Mouse (Mus musculus): ENCODE data around the gene Ier3.
A peak's percentile ranks its signal among the peaks of the same experiment; 100 is the strongest.

Ier3 gene

DNA sequence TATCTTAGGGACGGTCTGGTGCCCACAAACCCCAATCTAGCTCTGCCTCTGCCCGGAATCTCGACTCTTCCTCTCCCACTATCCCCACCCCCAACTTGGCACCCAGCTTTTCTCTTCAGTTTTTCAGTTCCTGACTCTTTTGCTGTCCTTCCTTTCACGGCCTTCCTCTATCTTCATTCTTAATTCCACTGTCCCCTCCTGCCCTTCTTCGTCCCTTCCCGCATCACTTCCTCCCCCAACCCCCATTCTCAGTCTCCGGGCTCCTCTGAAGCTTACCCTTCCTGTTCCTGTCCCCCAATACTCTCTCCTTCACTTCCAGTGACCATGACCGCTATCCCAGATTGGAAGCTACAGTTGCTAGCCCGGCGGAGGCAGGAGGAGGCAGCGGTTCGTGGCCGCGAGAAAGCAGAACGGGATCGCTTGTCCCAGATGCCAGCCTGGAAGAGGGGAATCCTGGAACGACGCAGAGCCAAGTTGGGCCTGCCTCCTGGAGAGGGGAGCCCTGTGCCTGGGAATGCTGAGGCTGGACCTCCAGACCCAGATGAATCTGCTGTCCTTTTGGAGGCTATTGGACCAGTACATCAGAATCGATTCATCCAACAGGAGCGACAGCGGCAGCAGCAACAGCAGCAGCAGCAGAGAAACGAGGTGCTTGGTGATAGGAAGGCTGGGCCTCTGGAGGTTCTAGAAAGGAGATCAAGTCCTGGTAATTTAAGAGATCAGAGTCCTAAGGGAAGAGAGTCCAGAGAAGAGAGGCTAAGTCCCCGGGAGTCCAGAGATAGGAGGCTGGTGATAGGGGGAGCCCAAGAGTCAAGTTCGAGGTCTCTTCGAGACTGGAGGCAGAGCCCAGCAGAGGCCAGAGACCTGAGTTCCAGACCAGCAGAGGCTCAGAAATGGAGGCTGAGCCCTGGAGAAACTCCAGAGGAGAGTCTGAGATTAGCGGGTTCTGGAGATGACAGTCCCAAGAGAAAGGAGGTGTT lies 45.7 kb downstream of the Ier3 start:
- DNase-seq (ENCODE audit: low spot score in 2 of 2) = no peak

DNA sequence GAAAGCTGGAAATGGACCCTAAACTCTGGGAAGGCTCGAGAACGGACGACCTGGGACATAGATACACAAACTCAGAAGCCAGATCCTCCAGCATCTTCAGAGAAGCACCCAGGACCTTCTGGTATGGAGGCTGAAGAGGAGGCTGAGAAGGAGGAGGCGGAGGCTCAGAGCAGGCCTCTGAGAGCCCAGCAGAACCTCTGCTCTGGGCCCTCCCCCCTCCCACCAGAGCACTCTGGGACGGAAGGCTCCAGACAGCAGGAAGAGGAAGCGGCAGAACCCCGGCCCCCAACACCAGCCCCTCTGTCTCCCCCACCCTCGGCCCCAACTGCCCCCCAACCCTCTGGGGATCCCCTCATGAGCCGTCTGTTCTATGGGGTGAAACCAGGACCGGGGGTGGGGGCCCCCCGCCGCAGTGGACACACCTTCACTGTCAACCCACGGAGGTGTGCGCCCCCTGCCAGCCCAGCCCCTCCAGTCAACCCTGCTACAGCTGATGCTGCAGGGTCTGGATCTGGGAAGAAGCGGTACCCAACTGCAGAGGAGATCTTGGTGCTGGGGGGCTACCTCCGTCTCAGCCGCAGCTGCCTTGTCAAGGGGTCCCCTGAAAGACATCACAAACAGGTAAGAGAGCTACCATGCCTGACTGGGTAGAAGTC lies 46.8 kb downstream of the Ier3 start:
- DNase-seq (ENCODE audit: low spot score in 2 of 2) = no peak

- DNase-seq (ENCODE audit: low spot score in 2 of 2) = no peak
Measured at GRCm38 (mm10) chr17:35868961-35869345, 47.5 kb downstream of the Ier3 start.

DNA sequence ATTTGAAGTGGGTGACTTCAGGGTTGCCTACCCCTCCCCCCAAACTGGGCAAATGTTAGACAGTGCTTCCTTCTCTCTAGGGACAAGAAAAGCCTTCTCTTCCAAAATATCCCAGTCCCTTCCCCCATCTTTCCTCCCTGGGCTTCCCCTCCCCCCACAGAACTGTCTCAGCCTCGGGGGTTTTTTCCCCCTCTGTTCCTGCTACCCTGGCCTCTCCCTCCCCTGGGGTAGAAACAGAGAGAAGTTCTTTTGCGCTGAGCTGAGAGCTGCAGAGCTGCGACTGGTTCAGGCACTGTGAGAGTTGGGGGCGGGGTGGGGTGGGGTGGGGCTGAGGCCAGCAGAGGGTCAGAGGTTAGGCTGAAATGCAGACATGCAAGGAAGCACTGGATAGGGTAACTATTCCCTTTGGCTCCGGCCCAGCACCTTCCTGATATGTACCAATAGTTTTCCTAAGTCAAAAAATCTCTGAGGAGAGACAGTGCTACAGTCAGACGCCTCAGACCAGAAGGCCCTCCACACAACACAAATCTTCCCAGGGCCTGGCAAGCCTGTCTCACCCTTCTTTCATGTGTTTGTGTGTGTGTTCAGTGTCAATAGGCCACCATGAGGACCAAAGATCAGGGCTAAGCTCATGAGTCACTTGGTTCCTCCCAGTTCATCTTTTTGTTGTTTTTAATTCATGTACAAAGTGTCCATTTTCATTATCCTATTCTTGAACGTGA lies 48.0 kb downstream of the Ier3 start:
- no peak for DNase-seq (ENCODE audit: low spot score in 2 of 2)

- peak in 1 of 2 experiments; percentile 63 for DNase-seq (ENCODE audit: low spot score in 2 of 2)
Measured at GRCm38 (mm10) chr17:35870151-35870883, 48.8 kb downstream of the Ier3 start.

GRCm38 (mm10) chr17:35870884-35871696 lies 49.6 kb downstream of the Ier3 start:
- DNase-seq (ENCODE audit: low spot score in 2 of 2) = no peak
